Mouse (Mus musculus): ENCODE results near the gene 1110012L19Rik.

DNA sequence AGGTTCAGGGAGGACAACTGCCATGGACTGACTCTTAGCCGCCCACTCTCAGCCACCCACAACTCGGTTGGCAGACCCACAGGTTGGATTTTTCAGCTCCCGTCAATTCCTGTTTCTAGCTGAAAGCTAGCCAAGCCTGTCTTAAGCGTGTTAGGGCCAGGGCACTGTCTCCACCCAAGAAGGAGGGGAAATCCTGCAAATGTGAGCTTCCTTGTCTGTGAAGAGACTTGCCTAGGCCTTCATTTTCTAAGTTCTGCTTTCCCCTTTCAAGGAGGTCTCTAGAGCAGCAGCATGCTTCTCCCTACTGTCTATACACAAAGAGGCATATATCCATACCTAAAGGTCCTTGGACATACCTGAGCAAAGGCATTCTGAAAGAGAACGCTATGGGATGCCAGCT is 22.2 kb upstream of the 1110012L19Rik start:
- TF ChIP-seq CTCF (IDR thresholded peaks at IDR 0.05; ENCODE audit: insufficient read depth, low read length) = no peak
- TF ChIP-seq POLR2A (IDR thresholded peaks at IDR 0.05; ENCODE audit: borderline replicate concordance, extremely low read depth, low read depth, low read length) = no peak
